In the genomic region with DNA sequence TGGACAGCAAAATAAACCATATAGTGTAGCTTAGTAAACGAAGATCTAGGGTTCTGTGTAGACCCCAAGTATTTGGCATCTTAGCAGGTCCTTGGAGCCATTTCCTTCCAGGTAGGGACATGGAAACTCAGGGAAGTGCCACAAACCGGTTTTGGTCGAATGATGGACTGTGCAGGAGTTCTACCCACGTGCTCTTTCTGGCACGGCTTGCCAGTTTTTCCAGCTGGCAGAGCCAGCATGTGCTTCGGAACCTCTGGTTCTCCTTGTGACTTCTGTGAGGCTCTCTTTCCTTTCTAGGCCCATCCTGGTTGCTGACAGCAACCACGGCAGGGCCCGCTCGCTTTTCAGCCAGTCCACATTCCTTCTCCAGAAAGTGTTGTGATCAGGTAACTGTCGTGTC, we compare ENCODE assay signal across 18 mouse cellular contexts.
"Had no signal": no experiment of that assay in that cellular context is flagged by ENCODE, and none has a peak within 500 bp of the region (broad histone marks: within the 10 kb centered on the region; RNA-seq: fewer than 3 reads in every experiment).

No protein-coding gene starts in this region.

- DNase-seq: lung, embryonic 14.5 days; lung, postnatal 10 days; lung, postnatal 4 days; midbrain, embryonic 14.5 days; retina, postnatal 1 day; right cerebral cortex, adult 18-20 months; right cerebral cortex, postnatal 25 days; right cerebral cortex, postnatal 4 days; spleen, adult 18-20 months; thymus, adult 18-20 months; thymus, postnatal 14 days; thymus, postnatal 36 days had no signal

- H3K27ac ChIP-seq: midbrain, embryonic 10.5 days; midbrain, embryonic 12.5 days; neural tube, embryonic 13.5 days; neural tube, embryonic 15.5 days had no signal

- ATAC-seq: midbrain, embryonic 16.5 days had no signal

- H3K36me3 ChIP-seq: midbrain, embryonic 10.5 days; midbrain, embryonic 12.5 days; neural tube, embryonic 13.5 days; neural tube, embryonic 15.5 days had no signal

- H3K4me3 ChIP-seq: midbrain, embryonic 10.5 days; midbrain, embryonic 12.5 days; myocyte; neural tube, embryonic 13.5 days; neural tube, embryonic 15.5 days had no signal

- H3K27me3 ChIP-seq: midbrain, embryonic 12.5 days; neural tube, embryonic 13.5 days; neural tube, embryonic 15.5 days had no signal

- H3K9me3 ChIP-seq: midbrain, embryonic 10.5 days; neural tube, embryonic 13.5 days; neural tube, embryonic 15.5 days had no signal

- H3K4me1 ChIP-seq: midbrain, embryonic 10.5 days; midbrain, embryonic 12.5 days; neural tube, embryonic 13.5 days; neural tube, embryonic 15.5 days had no signal

- H3K9ac ChIP-seq: lung, embryonic 14.5 days; midbrain, embryonic 12.5 days; neural tube, embryonic 13.5 days; neural tube, embryonic 15.5 days had no signal

- H3K4me2 ChIP-seq: lung, embryonic 14.5 days; midbrain, embryonic 12.5 days; neural tube, embryonic 13.5 days; neural tube, embryonic 15.5 days had no signal
